Mouse (Mus musculus) embryonic facial prominence, embryonic 11.5 days (tissue): Measurements from ENCODE around the gene Stx16. TPM values are rescaled to one million over a fixed set of nuclear protein-coding genes. Genes with fewer than 3 reads are reported as not detected.
A peak's percentile ranks its signal among the peaks of the same experiment; 100 is the strongest.

Experiments used
- ATAC-seq: fragments of 200-750 bp; cut with Nextera tagmentation; replicated peaks from 2 replicates; pipeline ENCODE4 v1.8.0; 2017; ENCODE audit warnings: low read depth; ENCODE audit not compliant: insufficient number of reproducible peaks, low FRiP score, low TSS enrichment
- DNase-seq: peaks from one replicate; pipeline ENCODE4 v3.0.0-alpha.2; 2015; ENCODE audit warnings: low spot score
- H3K27ac ChIP-seq: fragments of 300-500 bp; sonication (generic); replicated peaks from 2 replicates; pipeline ENCODE4 v1.5.1; 2014; ENCODE audit warnings: mild to moderate bottlenecking, low read depth, low read length, control low read depth
- H3K27me3 ChIP-seq: fragments of 300-500 bp; sonication (generic); 2 replicates; pipeline ENCODE4 v1.6.1; 2014; ENCODE audit warnings: mild to moderate bottlenecking, low read length, moderate library complexity, mixed read lengths; ENCODE audit not compliant: control insufficient read depth, insufficient read depth
- H3K36me3 ChIP-seq: fragments of 300-500 bp; sonication (generic); replicated peaks from 2 replicates; pipeline ENCODE4 v1.6.1; 2014; ENCODE audit warnings: low read depth, mild to moderate bottlenecking, low read length, moderate library complexity, mixed read lengths; ENCODE audit not compliant: control insufficient read depth, insufficient read depth
- H3K4me1 ChIP-seq: fragments of 300-500 bp; sonication (generic); 2 replicates; pipeline ENCODE4 v1.6.1; 2014; ENCODE audit warnings: low read length, mixed read lengths; ENCODE audit not compliant: control insufficient read depth, insufficient read depth
- H3K4me2 ChIP-seq: fragments of 300-500 bp; sonication (generic); 2 replicates; pipeline ENCODE4 v1.6.1; 2014; ENCODE audit warnings: low read depth, mild to moderate bottlenecking, control low read depth, low read length, moderate library complexity
- H3K4me3 ChIP-seq: fragments of 300-500 bp; sonication (generic); 2 replicates; pipeline ENCODE4 v1.5.1; 2014; ENCODE audit warnings: low read depth, low read length, control low read depth
- H3K9ac ChIP-seq: fragments of 300-500 bp; sonication (generic); replicated peaks from 2 replicates; pipeline ENCODE4 v1.6.1; 2014; ENCODE audit warnings: mild to moderate bottlenecking, control low read depth, low read length
- H3K9me3 ChIP-seq: fragments of 300-500 bp; sonication (generic); replicated peaks from 2 replicates; pipeline ENCODE4 v1.6.1; 2016; ENCODE audit warnings: mild to moderate bottlenecking, low read length, inconsistent platforms, mixed read lengths; ENCODE audit not compliant: control insufficient read depth
- WGBS: fragments of 180-500 bp; shearing (Covaris S2); extraction: QIAGEN DNeasy Blood & Tissue Kit; methylation state at CpG from one replicate; pipeline ENCODE4 v1.1.7; 2014; 5-methylcytosine and 5-hydroxymethylcytosine counted together
- polyA plus RNA-seq: library from polyadenylated mRNA; unstranded; fragments of >200 nt; fragmentation: Nextera tagmentation; extraction: Ambion mirVana; gene quantifications from 2 replicates; pipeline ENCODE4 v1.2.1, GENCODE M21; 2014

Gene Stx16
- polyA plus RNA-seq, 1 experiment from 2014 or later, result 6.7 TPM

- no peaks in the 10 kb centered on the region for H3K4me1 ChIP-seq
- H3K36me3 ChIP-seq, result no peaks in the 10 kb centered on the region; the same call in 1 of the 2 replicates
- DNase-seq, result no peak
- H3K9ac ChIP-seq, result no peak overlapping the region
- no peak overlapping the region for H3K4me3 ChIP-seq
- H3K27ac ChIP-seq, result no peak overlapping the region
- ATAC-seq, result no peak
- H3K9me3 ChIP-seq, result no peaks in the 10 kb centered on the region; the same call in none of the 2 replicates
- H3K4me2 ChIP-seq, result no peak overlapping the region
- 94% methylated on average over 2 of the region's 2 CpGs for WGBS
- no peaks in the 10 kb centered on the region for H3K27me3 ChIP-seq
Observed at GRCm38 (mm10) chr2:174122331-174122730, 46.2 kb downstream of the Stx16 start.

- ATAC-seq (no peak), DNase-seq (no peak)
- no peaks in the 10 kb centered on the region; the same call in 1 of the 2 replicates for H3K36me3 ChIP-seq
- no peak overlapping the region for H3K9ac ChIP-seq
- no peak overlapping the region for H3K4me2 ChIP-seq
- no peaks in the 10 kb centered on the region for H3K27me3 ChIP-seq
- H3K27ac ChIP-seq, result no peak overlapping the region
- no peak overlapping the region for H3K4me3 ChIP-seq
- no peaks in the 10 kb centered on the region; the same call in none of the 2 replicates for H3K9me3 ChIP-seq
- 37% methylated on average over 3 of the region's 3 CpGs for WGBS
- no peaks in the 10 kb centered on the region for H3K4me1 ChIP-seq
Observed at GRCm38 (mm10) chr2:174123731-174124130, 47.6 kb downstream of the Stx16 start.

- no peaks in the 10 kb centered on the region; the same call in none of the 2 replicates for H3K9me3 ChIP-seq
- whole genome bisulfite sequencing, result 8% methylated on average over 18 of the region's 21 CpGs
- H3K27ac ChIP-seq, result no peak overlapping the region
- H3K9ac ChIP-seq, result no peak overlapping the region
- H3K36me3 ChIP-seq, result no peaks in the 10 kb centered on the region
- H3K4me2 ChIP-seq, result no peak overlapping the region; the same call in 1 of the 2 replicates
- no peak overlapping the region for H3K4me3 ChIP-seq
- H3K4me1 ChIP-seq, result no peaks in the 10 kb centered on the region
- peak; percentile 50; the same call in 1 of the 2 replicates for ATAC-seq
- peak; percentile 71 for DNase-seq
- no peaks in the 10 kb centered on the region for H3K27me3 ChIP-seq
Observed at GRCm38 (mm10) chr2:174126522-174127375, 50.6 kb downstream of the Stx16 start.

GRCm38 (mm10) chr2:174127376-174127713 is 51.2 kb downstream of the Stx16 start:
- no peak for DNase-seq
- WGBS, result 17% methylated on average over 6 of the region's 6 CpGs
- ATAC-seq, result no peak
- Histone ChIP-seq H3K9me3 (no peaks in the 10 kb centered on the region; the same call in none of the 2 replicates), H3K9ac (no peak overlapping the region; the same call in 1 of the 2 replicates), H3K36me3 (no peaks in the 10 kb centered on the region), H3K27me3 (no peaks in the 10 kb centered on the region), H3K4me2 (no peak overlapping the region; the same call in 1 of the 2 replicates), H3K4me1 (no peaks in the 10 kb centered on the region), H3K4me3 (no peak overlapping the region), H3K27ac (no peak overlapping the region)

- no peak overlapping the region for H3K4me3 ChIP-seq
- WGBS, result 79% methylated on average over 6 of the region's 6 CpGs
- H3K27me3 ChIP-seq, result no peaks in the 10 kb centered on the region
- no peaks in the 10 kb centered on the region for H3K4me1 ChIP-seq
- no peak for ATAC-seq
- no peaks in the 10 kb centered on the region; the same call in none of the 2 replicates for H3K9me3 ChIP-seq
- H3K4me2 ChIP-seq, result no peak overlapping the region
- no peak for DNase-seq
- no peak overlapping the region for H3K27ac ChIP-seq
- H3K9ac ChIP-seq, result no peak overlapping the region
- H3K36me3 ChIP-seq, result no peaks in the 10 kb centered on the region
Observed at GRCm38 (mm10) chr2:174128926-174129325, 52.8 kb downstream of the Stx16 start.

- Histone ChIP-seq H3K4me1 (no peaks in the 10 kb centered on the region), H3K36me3 (no peaks in the 10 kb centered on the region), H3K27me3 (no peaks in the 10 kb centered on the region), H3K9me3 (no peaks in the 10 kb centered on the region), H3K4me3 (no peak overlapping the region), H3K9ac (no peak overlapping the region), H3K4me2 (no peak overlapping the region), H3K27ac (no peak overlapping the region)
- ATAC-seq (no peak), DNase-seq (no peak)
- 75% methylated on average over 8 of the region's 8 CpGs for WGBS
Observed at GRCm38 (mm10) chr2:174130468-174131097, 54.5 kb downstream of the Stx16 start.

- H3K4me1 ChIP-seq, result no peaks in the 10 kb centered on the region
- no peaks in the 10 kb centered on the region for H3K9me3 ChIP-seq
- no peaks in the 10 kb centered on the region for H3K36me3 ChIP-seq
- H3K27ac ChIP-seq, result no peak overlapping the region
- H3K4me3 ChIP-seq, result no peak overlapping the region
- ATAC-seq (no peak), DNase-seq (no peak)
- no peak overlapping the region for H3K4me2 ChIP-seq
- WGBS, result 77% methylated on average over 8 of the region's 8 CpGs
- no peak overlapping the region for H3K9ac ChIP-seq
- H3K27me3 ChIP-seq, result no peaks in the 10 kb centered on the region
Observed at GRCm38 (mm10) chr2:174132413-174132969, 56.4 kb downstream of the Stx16 start.
